Mouse (Mus musculus) T-cell, adult 66 days (primary cell): Measurements from ENCODE around the gene Sec61a2. TPM values are rescaled to one million over a fixed set of nuclear protein-coding genes. Genes with fewer than 3 reads are reported as not detected.

Experiments used
- total RNA-seq, 2 experiments: library from RNA; stranded (reverse); gene quantifications; 3 replicates in 1 of 2; 4 replicates in 1 of 2; pipeline ENCODE4 v1.2.4; 2023

Sec61a2 gene
- 10 to 100 TPM; 29.2 to 29.9 TPM for total RNA-seq

GRCm38 (mm10) chr2:5894843-5895570 is at the start of gene Sec61a2:
Gene Sec61a2 (minus strand): TSS chr2:5895432.

GRCm38 (mm10) chr2:5942416-5943032 is 47.3 kb upstream of the Sec61a2 start, which contains the start of gene Dhtkd1:
Gene Dhtkd1 (minus strand): TSS chr2:5942792.

GRCm38 (mm10) chr2:5862834-5863233 is 32.4 kb downstream of the Sec61a2 start, which contains the start of gene Gm13199:
Gene Gm13199 (minus strand): TSS chr2:5862934.

GRCm38 (mm10) chr2:5844873-5845631 is 50.2 kb downstream of the Sec61a2 start, which contains the start of the genes Nudt5 and Cdc123:
Gene Nudt5 (plus strand): TSS chr2:5845019.
Gene Cdc123 (minus strand): TSS chr2:5845164.

Other genes starting within 250 kb of the Sec61a2 start
- gene Camk1d, start 180.9 kb downstream of the Sec61a2 start, total RNA-seq: 10 to 100 TPM; 51.2 to 53.0 TPM
- 10 to 100 TPM; 26.6 to 31.5 TPM for gene Nudt5, start 50.4 kb downstream of the Sec61a2 start, total RNA-seq
- 10 to 100 TPM; 87.0 to 90.3 TPM for gene Cdc123, start 50.3 kb downstream of the Sec61a2 start, total RNA-seq
- 1 to 10 TPM; 2.5 to 3.3 TPM for gene Gm13199, start 32.5 kb downstream of the Sec61a2 start, total RNA-seq
- gene Dhtkd1, start 47.4 kb upstream of the Sec61a2 start, total RNA-seq: under 1 TPM in 1 of 2 experiments, not detected in 1; 0.17 TPM
- gene Upf2, start 56.0 kb upstream of the Sec61a2 start, total RNA-seq: 10 to 100 TPM; 49.2 to 52.8 TPM
- not detected for gene Proser2, start 234.8 kb upstream of the Sec61a2 start, total RNA-seq